Mouse (Mus musculus) bone marrow, adult 2 months (tissue): ENCODE results near the gene Csnk1e.

Experiments
- CTCF ChIP-seq: fragments of 200-500 bp; IDR thresholded peaks from 2 replicates; pipeline ENCODE4 v1.5.1; 2011; ENCODE audit warnings: low read length, control low read depth; ENCODE audit not compliant: control insufficient read depth, insufficient read depth
- POLR2A ChIP-seq: fragments of 200-500 bp; IDR thresholded peaks from 2 replicates; pipeline ENCODE4 v1.6.1; 2011; ENCODE audit warnings: low read depth, mild to moderate bottlenecking, control low read depth, low read length, borderline replicate concordance; ENCODE audit not compliant: control insufficient read depth

GRCm38 (mm10) chr15:79390434-79390833 is 64.9 kb downstream of the Csnk1e start:
- TF ChIP-seq CTCF (no peak), POLR2A (no peak)
